Mouse (Mus musculus) kidney, embryonic 15.5 days (tissue): ENCODE results near the gene Lrrc8d. TPM values are rescaled to one million over a fixed set of nuclear protein-coding genes. Genes with fewer than 3 reads are reported as not detected.

ENCODE experiments used
- ATAC-seq: fragments of 200-750 bp; cut with Nextera tagmentation; replicated peaks from 2 replicates; pipeline ENCODE4 v1.8.0; 2017; ENCODE audit warnings: moderate TSS enrichment; ENCODE audit not compliant: low FRiP score
- H3K27ac ChIP-seq: fragments of 300-500 bp; sonication (generic); 2 replicates; pipeline ENCODE4 v1.5.1; 2015; ENCODE audit warnings: mild to moderate bottlenecking, inconsistent platforms
- H3K27me3 ChIP-seq: fragments of 300-500 bp; sonication (generic); 2 replicates; pipeline ENCODE4 v1.6.1; 2015; ENCODE audit warnings: inconsistent platforms
- H3K36me3 ChIP-seq: fragments of 300-500 bp; sonication (generic); 2 replicates; pipeline ENCODE4 v1.6.1; 2015; ENCODE audit warnings: inconsistent platforms
- H3K4me1 ChIP-seq: fragments of 300-500 bp; sonication (generic); 2 replicates; pipeline ENCODE4 v1.6.1; 2015; ENCODE audit warnings: inconsistent platforms
- H3K4me2 ChIP-seq: fragments of 300-500 bp; sonication (generic); 2 replicates; pipeline ENCODE4 v1.6.1; 2015; ENCODE audit warnings: moderate library complexity, mild to moderate bottlenecking, inconsistent platforms
- H3K4me3 ChIP-seq: fragments of 300-500 bp; sonication (generic); replicated peaks from 2 replicates; pipeline ENCODE4 v1.5.1; 2015; ENCODE audit warnings: mild to moderate bottlenecking, inconsistent platforms
- H3K9ac ChIP-seq: fragments of 300-500 bp; sonication (generic); 2 replicates; pipeline ENCODE4 v1.6.1; 2015; ENCODE audit warnings: mild to moderate bottlenecking, inconsistent platforms
- H3K9me3 ChIP-seq: fragments of 300-500 bp; sonication (generic); replicated peaks from 2 replicates; pipeline ENCODE4 v1.6.1; 2016; ENCODE audit warnings: inconsistent platforms
- WGBS: fragments of 180-500 bp; shearing (Covaris S2); methylation state at CpG from one replicate; pipeline ENCODE4 v1.1.7; 2015; ENCODE audit warnings: mixed read lengths; 5-methylcytosine and 5-hydroxymethylcytosine counted together
- polyA plus RNA-seq: library from polyadenylated mRNA; unstranded; fragments of >200 nt; fragmentation: Nextera tagmentation; extraction: Ambion mirVana; gene quantifications from 2 replicates; pipeline ENCODE4 v1.2.1, GENCODE M21; 2015

The Lrrc8d gene
- polyA plus RNA-seq, 1 experiment from 2014 or later = 32.2 TPM

DNA sequence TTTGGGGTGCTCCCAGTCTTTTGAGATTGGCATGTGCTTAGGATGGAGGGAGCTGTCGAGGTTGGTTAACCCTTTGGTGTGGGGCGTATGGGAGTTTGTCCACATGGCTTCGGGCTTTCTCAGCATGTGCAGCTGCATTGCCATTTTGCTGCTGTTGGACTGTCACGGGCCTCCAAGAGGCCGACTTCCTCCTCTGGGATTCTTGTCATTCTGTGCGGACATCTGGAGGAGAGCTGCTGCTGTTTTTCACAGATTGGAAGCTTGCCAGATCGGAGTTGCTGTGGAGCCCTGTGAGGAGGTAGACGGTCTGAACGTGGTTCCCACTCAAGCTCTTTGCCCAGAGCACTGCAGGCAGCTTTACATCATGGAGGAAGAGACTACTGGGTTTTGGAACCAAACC lies 4.8 kb downstream of the Lrrc8d start:
- no peak overlapping the region for H3K4me2 ChIP-seq
- no peak for ATAC-seq
- H3K27ac ChIP-seq = 0 out of 2 replicates have a peak overlapping the region, but pooled peaks have one; percentile 23
- WGBS = 31% methylated on average over 9 of the region's 9 CpGs
- H3K9me3 ChIP-seq = no peaks in the 10 kb centered on the region
- H3K4me3 ChIP-seq = no peak overlapping the region
- H3K36me3 ChIP-seq = peaks cover 7% of the 10 kb centered on the region; the same call in 1 of the 2 replicates
- H3K9ac ChIP-seq = no peak overlapping the region
- H3K4me1 ChIP-seq = peaks cover 54% of the 10 kb centered on the region
- no peaks in the 10 kb centered on the region for H3K27me3 ChIP-seq

DNA sequence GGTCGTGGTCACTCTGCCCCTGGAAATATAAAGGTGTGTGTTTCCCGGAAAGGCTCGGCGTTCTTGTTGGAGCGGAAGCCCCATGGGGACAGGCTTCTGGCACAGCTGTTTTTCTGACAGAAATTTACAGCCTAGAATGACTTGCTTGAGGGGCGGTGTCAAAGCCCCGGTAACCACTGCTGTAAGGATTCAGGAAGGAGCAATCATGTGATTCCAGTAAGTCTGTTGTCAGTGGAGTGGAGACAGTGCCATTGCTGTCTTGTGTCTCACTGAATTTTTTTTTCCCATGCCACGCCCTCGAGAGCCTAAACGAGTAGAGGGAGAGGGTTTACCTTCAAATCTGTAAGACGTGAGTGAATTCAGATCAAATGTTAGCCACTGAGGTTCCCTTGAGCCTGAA lies 6.9 kb downstream of the Lrrc8d start:
- no peak overlapping the region for H3K4me3 ChIP-seq
- H3K27me3 ChIP-seq = no peaks in the 10 kb centered on the region
- no peak for ATAC-seq
- H3K36me3 ChIP-seq = peaks cover 7% of the 10 kb centered on the region; the same call in 1 of the 2 replicates
- no peak overlapping the region for H3K27ac ChIP-seq
- no peaks in the 10 kb centered on the region for H3K9me3 ChIP-seq
- 61% methylated on average over 11 of the region's 11 CpGs for WGBS
- no peak overlapping the region for H3K4me2 ChIP-seq
- H3K4me1 ChIP-seq = peaks cover 51% of the 10 kb centered on the region
- no peak overlapping the region for H3K9ac ChIP-seq

DNA sequence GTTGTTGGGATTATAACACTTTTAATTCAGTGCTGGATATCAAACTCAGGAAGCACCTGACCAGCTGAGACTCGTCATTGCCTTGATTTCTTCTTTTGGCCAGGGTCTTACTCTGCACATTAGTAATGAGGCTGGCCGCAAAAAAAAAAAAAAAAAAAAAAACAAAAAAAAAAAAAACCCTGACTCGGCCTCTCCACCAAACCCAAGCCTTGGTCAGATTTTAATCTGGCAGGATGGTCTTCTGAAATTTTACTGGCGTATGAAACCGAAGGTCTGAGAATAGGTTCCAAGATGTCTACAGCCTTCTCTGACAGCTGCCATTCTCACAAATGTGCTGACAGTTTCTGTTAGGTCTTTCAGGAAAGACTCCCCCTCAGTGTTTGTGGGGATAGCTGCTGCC lies 8.5 kb downstream of the Lrrc8d start:
- Histone ChIP-seq H3K27me3 (no peaks in the 10 kb centered on the region), H3K9ac (no peak overlapping the region), H3K9me3 (no peaks in the 10 kb centered on the region), H3K4me2 (no peak overlapping the region), H3K4me1 (peaks cover 37% of the 10 kb centered on the region), H3K27ac (no peak overlapping the region), H3K4me3 (no peak overlapping the region), H3K36me3 (peaks cover 7% of the 10 kb centered on the region; the same call in 1 of the 2 replicates)
- WGBS = 84% methylated on average over 5 of the region's 5 CpGs
- ATAC-seq = no peak

DNA sequence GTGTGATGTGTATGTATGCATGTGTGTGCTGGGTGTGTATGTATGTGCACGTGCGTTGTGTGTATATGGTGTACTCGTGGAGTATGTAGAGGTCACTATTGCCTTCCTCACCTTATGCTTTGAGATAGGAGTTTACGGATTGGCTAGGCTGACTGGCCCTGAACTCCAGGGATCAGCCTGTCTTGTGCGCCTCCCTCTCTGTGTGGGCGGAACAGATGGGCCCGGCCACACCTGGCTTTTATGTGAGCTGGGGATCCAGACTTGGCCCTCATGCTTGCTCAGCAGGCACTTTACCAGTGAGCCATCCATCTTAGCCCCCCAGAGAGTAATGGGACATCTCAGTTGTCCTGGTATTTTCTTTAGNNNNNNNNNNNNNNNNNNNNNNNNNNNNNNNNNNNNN lies 10.7 kb downstream of the Lrrc8d start:
- Histone ChIP-seq H3K4me3 (no peak overlapping the region), H3K27ac (no peak overlapping the region), H3K9ac (no peak overlapping the region), H3K9me3 (no peaks in the 10 kb centered on the region), H3K27me3 (no peaks in the 10 kb centered on the region), H3K4me1 (peaks cover 31% of the 10 kb centered on the region), H3K36me3 (no peaks in the 10 kb centered on the region; the same call in 1 of the 2 replicates), H3K4me2 (no peak overlapping the region)
- no peak for ATAC-seq
- WGBS = 79% methylated on average over 7 of the region's 7 CpGs

DNA sequence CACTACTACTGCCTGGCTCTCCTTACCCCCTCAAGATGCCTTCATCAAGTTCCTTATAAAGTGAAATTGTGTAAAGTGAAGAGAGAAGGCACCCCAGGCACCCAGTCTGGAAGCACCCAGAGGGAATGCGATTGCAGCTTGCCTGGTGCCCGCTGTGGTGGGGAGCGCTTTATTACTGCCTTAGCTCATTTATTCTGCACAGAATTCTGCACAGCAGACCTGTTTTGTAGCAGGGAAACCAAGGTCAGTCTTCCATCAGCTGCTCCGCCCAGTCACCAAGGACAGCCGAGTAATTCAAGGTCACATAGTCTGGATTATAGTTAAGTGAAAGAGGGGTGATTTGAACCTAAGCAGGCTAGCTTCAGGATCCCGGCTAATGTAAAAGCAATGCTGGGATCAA lies 14.7 kb downstream of the Lrrc8d start:
- no peak overlapping the region for H3K4me3 ChIP-seq
- H3K27me3 ChIP-seq = no peaks in the 10 kb centered on the region
- H3K27ac ChIP-seq = peak overlapping the region; percentile 37
- peaks cover 59% of the 10 kb centered on the region for H3K4me1 ChIP-seq
- H3K4me2 ChIP-seq = no peak overlapping the region
- 82% methylated on average over 6 of the region's 6 CpGs for WGBS
- ATAC-seq = no peak
- no peaks in the 10 kb centered on the region for H3K9me3 ChIP-seq
- no peak overlapping the region for H3K9ac ChIP-seq
- 0 out of 2 replicates have a peak, but pooled peaks cover 3% of the 10 kb centered on the region for H3K36me3 ChIP-seq

DNA sequence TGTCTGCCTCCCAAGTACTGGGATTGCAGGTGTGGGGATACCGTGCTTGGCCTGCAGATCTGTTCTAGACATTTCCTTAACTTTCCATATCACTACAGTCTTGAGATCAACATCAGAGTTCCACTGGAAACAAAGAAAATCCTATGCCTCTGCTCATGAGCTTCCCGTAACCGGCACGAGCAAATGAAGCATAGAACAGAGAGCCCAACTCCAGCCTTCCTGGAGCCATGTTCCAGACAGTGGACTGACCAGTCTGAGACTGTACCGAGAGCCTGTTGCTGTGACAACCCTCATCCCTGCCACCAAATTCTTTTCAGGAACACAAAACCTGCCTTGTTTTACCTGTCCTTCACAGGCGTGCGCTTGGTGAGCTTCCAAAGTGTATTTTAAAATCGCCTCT lies 15.3 kb downstream of the Lrrc8d start:
- Histone ChIP-seq H3K4me3 (no peak overlapping the region), H3K9ac (no peak overlapping the region), H3K9me3 (no peaks in the 10 kb centered on the region), H3K27me3 (no peaks in the 10 kb centered on the region), H3K4me1 (peaks cover 65% of the 10 kb centered on the region), H3K36me3 (0 out of 2 replicates have a peak, but pooled peaks cover 3% of the 10 kb centered on the region), H3K4me2 (no peak overlapping the region; the same call in 1 of the 2 replicates), H3K27ac (peak overlapping the region; percentile 37)
- WGBS = 76% methylated on average over 8 of the region's 8 CpGs
- no peak for ATAC-seq

DNA sequence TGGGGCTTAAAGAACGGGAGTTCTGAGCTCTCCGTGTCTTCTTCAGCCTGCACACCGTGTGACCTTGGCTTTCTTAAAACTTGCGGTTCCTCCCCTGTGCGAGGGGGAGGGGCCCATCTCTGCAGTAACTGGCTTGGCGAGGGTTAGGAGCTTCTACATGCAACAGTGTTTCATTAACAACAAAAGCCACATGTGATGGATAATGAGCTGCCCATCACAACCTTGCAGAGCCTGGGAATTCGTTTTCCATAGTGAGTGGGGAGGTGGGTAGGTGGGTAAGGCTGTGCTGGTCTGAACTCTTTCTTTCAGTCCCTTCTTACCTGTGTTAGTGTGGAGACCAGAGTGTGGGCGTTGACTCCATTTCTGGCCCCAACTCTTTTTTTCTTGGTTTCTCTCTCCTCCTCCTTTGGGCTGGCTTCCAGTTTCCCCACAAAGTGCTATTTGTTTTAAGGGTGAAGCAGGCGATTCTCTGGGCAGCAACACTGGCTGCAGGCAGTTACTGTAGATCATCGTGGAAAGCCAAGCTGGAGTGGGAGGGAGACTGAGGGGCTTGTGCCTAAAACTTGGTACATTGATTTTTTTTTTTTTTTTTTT lies 15.9 kb downstream of the Lrrc8d start:
- Histone ChIP-seq H3K9ac (no peak overlapping the region), H3K4me2 (no peak overlapping the region; the same call in 1 of the 2 replicates), H3K27ac (peak overlapping the region; percentile 37), H3K4me1 (peaks cover 66% of the 10 kb centered on the region), H3K4me3 (no peak overlapping the region), H3K9me3 (no peaks in the 10 kb centered on the region), H3K27me3 (no peaks in the 10 kb centered on the region), H3K36me3 (0 out of 2 replicates have a peak, but pooled peaks cover 3% of the 10 kb centered on the region)
- WGBS = 43% methylated on average over 10 of the region's 10 CpGs
- no peak for ATAC-seq

DNA sequence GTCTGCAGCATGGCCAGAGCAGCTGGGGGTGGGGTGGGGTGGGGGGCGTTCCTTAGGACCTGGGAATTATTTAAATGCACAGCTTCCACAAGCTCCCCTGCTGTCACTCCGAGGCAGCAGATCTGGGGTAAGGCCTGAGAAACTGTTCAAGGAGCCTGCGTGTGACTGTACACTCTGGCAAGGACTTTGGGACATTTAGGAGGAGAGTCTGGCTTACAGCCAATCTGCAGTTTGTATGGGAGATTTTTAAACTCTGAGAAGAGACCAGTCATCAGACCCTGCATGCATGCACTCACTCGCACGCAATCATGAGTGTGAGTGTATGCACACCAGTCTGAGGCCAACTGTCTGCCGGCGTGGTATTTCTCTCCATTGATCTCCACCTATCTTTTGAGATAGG lies 17.5 kb downstream of the Lrrc8d start:
- no peak overlapping the region for H3K4me3 ChIP-seq
- peak overlapping the region; percentile 71 for H3K27ac ChIP-seq
- H3K9me3 ChIP-seq = no peaks in the 10 kb centered on the region
- H3K36me3 ChIP-seq = 0 out of 2 replicates have a peak, but pooled peaks cover 3% of the 10 kb centered on the region
- no peak overlapping the region for H3K4me2 ChIP-seq
- no peaks in the 10 kb centered on the region for H3K27me3 ChIP-seq
- 0 out of 2 replicates have a peak, but pooled peaks have one; percentile 38 for ATAC-seq
- H3K9ac ChIP-seq = peak overlapping the region; percentile 5; the same call in 1 of the 2 replicates
- WGBS = 72% methylated on average over 7 of the region's 7 CpGs
- H3K4me1 ChIP-seq = peaks cover 64% of the 10 kb centered on the region

DNA sequence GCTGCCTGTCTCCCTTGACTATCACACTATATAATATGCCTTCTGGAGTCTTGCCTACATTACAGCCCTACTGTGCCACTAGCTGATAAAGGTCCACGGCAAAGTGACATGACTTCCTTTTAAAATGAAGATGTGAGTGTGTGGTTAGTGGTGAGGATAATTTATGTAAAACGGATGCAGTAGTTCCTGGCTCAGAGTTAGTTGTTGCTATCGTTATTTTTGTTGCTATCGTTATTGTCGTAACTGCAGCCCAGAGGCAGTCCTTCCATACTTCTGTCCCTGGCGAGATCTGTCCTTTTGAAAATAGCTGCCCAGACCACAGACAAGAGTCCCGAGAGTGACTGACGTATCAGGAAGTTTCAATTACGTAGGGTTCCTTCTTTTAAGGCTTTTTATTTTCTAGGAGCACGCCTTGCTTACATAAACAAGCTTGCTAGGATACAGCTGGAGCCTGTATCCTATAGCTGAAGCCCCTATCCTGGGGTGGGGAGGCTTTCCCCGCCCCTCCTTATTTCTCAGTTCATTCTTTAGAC lies 18.4 kb downstream of the Lrrc8d start:
- H3K36me3 ChIP-seq = 0 out of 2 replicates have a peak, but pooled peaks cover 9% of the 10 kb centered on the region
- peak overlapping the region; percentile 42 for H3K4me2 ChIP-seq
- peak overlapping the region; percentile 71 for H3K27ac ChIP-seq
- 47% methylated on average over 11 of the region's 11 CpGs for WGBS
- peaks cover 64% of the 10 kb centered on the region for H3K4me1 ChIP-seq
- no peaks in the 10 kb centered on the region for H3K9me3 ChIP-seq
- H3K27me3 ChIP-seq = no peaks in the 10 kb centered on the region
- H3K9ac ChIP-seq = no peak overlapping the region
- 0 out of 2 replicates have a peak overlapping the region, but pooled peaks have one; percentile 6 for H3K4me3 ChIP-seq
- ATAC-seq = 0 out of 2 replicates have a peak, but pooled peaks have one; percentile 46

DNA sequence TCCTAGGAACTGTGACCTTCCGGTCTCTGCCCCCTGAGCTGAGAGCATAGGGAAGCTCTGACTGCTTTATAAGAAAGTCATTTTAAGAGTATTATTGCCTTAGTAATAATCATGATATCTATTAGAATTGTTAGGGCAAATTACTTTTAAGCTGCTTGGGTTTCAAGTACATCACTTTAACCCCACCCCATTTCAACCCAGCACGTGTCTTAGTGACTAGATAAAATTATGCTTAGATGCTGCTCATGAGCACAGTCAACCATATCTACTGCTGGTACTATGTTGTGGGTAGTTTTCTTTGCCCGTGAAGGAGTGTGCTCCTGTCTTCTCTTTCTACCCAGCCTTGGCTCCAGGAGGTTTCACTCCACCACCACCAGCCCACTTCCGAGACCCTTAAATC lies 21.5 kb downstream of the Lrrc8d start:
- Histone ChIP-seq H3K36me3 (peaks cover 16% of the 10 kb centered on the region), H3K4me1 (peaks cover 43% of the 10 kb centered on the region)

DNA sequence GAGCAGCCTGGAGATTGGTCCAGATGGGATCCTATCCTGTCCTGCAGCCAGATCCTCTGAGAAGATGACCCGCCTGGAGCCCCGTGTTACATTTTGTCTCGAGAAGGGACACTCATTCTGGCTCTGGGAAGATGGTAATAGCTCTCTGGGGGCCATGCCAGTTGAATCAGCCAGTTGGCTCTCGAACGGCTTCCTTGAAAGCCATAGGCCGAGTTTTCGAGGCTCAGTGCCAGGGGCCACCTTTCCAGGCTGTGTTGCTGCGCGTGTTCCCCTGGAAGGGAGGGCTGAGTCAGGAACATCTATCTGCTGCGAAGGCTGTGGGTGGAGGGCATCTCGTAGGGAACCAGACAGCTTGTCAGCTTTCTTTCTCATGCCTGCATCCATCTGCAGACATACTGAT lies 23.0 kb downstream of the Lrrc8d start:
- 91% methylated on average over 11 of the region's 11 CpGs for WGBS
- Histone ChIP-seq H3K27ac (no peak overlapping the region), H3K9me3 (no peaks in the 10 kb centered on the region)

More for the DNA sequence above, 21.5 kb downstream of the Lrrc8d start:
- ATAC-seq = no peak
- 82% methylated on average over 4 of the region's 4 CpGs for WGBS
- Histone ChIP-seq H3K27ac (no peak overlapping the region), H3K4me2 (no peak overlapping the region), H3K9ac (no peak overlapping the region), H3K9me3 (no peaks in the 10 kb centered on the region), H3K4me3 (no peak overlapping the region), H3K27me3 (no peaks in the 10 kb centered on the region)

DNA sequence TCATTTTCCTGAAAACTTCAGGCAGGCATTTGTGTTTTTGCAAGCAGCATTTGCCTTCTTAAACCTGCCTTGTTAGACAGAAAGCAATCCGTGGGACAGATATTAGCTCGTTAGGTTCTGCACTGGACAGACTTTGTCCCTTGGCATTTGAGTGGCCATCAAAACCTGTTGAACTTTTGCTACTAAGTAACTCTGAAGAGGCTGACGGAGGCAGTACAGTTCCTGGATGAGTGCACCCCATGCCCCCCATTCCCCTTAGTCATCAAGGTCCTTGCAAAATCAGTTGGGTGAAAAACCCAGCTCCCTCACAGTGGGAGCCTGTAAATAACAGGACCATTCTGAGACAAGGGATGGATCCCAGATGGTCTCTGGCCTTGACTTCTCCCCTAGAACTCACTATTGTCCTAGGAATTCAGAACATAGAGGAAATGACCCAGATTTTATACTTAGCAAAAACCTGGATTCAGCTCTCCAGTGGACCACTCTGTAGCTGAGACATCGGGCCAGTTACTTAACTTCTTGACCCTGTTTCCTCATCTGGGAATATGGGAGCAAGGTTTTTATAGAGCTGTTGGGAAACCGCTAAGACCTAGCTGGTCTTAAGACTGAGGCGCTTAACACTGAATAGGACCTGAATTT lies 30.5 kb downstream of the Lrrc8d start:
- Histone ChIP-seq H3K9me3 (no peaks in the 10 kb centered on the region), H3K27ac (peak overlapping the region; percentile 51; the same call in 1 of the 2 replicates), H3K9ac (no peak overlapping the region), H3K27me3 (no peaks in the 10 kb centered on the region), H3K4me1 (peaks cover 36% of the 10 kb centered on the region), H3K36me3 (peaks cover 27% of the 10 kb centered on the region), H3K4me3 (no peak overlapping the region), H3K4me2 (no peak overlapping the region)
- peak; percentile 57 for ATAC-seq
- WGBS = 60% methylated on average over 6 of the region's 6 CpGs

More for the DNA sequence above, 23.0 kb downstream of the Lrrc8d start:
- ATAC-seq = no peak
- Histone ChIP-seq H3K4me1 (peaks cover 28% of the 10 kb centered on the region), H3K36me3 (peaks cover 16% of the 10 kb centered on the region), H3K9ac (no peak overlapping the region), H3K4me2 (no peak overlapping the region), H3K4me3 (no peak overlapping the region), H3K27me3 (no peaks in the 10 kb centered on the region)
